Mouse (Mus musculus) forebrain, embryonic 13.5 days (tissue): ENCODE measurements around the gene Cacna2d2. TPM values are rescaled to one million over a fixed set of nuclear protein-coding genes. Genes with fewer than 3 reads are reported as not detected.
"Not testable (repeated sequence)": the region's sequence is repeated elsewhere in the genome, so short reads cannot be mapped to it uniquely, and the experiment has no call there.

Experiments
- ATAC-seq: fragments of 200-750 bp; cut with Nextera tagmentation; 2 replicates; pipeline ENCODE4 v1.8.0; 2017
- H3K27ac ChIP-seq: fragments of 300-500 bp; sonication (generic); 2 replicates; pipeline ENCODE4 v1.5.1; 2015; ENCODE audit warnings: inconsistent platforms, mild to moderate bottlenecking, moderate library complexity
- H3K27me3 ChIP-seq: fragments of 300-500 bp; sonication (generic); 2 replicates; pipeline ENCODE4 v1.6.1; 2015; ENCODE audit warnings: mild to moderate bottlenecking, inconsistent platforms
- H3K36me3 ChIP-seq: fragments of 300-500 bp; sonication (generic); 2 replicates; pipeline ENCODE4 v1.6.1; 2015; ENCODE audit warnings: mild to moderate bottlenecking, inconsistent platforms; ENCODE audit not compliant: poor library complexity, severe bottlenecking
- H3K4me1 ChIP-seq: fragments of 300-500 bp; sonication (generic); 2 replicates; pipeline ENCODE4 v1.6.1; 2015; ENCODE audit warnings: inconsistent platforms
- H3K4me2 ChIP-seq: fragments of 300-500 bp; sonication (generic); 2 replicates; pipeline ENCODE4 v1.6.1; 2015; ENCODE audit warnings: inconsistent platforms, mild to moderate bottlenecking, moderate library complexity
- H3K4me3 ChIP-seq: fragments of 300-500 bp; sonication (generic); 2 replicates; pipeline ENCODE4 v1.5.1; 2015; ENCODE audit warnings: mild to moderate bottlenecking, inconsistent platforms
- H3K9ac ChIP-seq: fragments of 300-500 bp; sonication (generic); 2 replicates; pipeline ENCODE4 v1.6.1; 2015; ENCODE audit warnings: mild to moderate bottlenecking, inconsistent platforms
- H3K9me3 ChIP-seq: fragments of 300-500 bp; sonication (generic); replicated peaks from 2 replicates; pipeline ENCODE4 v1.6.1; 2016; ENCODE audit warnings: inconsistent platforms
- WGBS: fragments of 180-500 bp; shearing (Covaris S2); methylation state at CpG from one replicate; pipeline ENCODE4 v1.1.7; 2015; 5-methylcytosine and 5-hydroxymethylcytosine counted together
- polyA plus RNA-seq: library from polyadenylated mRNA; unstranded; fragments of >200 nt; fragmentation: Nextera tagmentation; extraction: Ambion mirVana; gene quantifications from 2 replicates; pipeline ENCODE4 v1.2.1, GENCODE M21; 2015

Gene Cacna2d2
- polyA plus RNA-seq, 1 experiment from 2014 or later: 3.3 TPM

DNA sequence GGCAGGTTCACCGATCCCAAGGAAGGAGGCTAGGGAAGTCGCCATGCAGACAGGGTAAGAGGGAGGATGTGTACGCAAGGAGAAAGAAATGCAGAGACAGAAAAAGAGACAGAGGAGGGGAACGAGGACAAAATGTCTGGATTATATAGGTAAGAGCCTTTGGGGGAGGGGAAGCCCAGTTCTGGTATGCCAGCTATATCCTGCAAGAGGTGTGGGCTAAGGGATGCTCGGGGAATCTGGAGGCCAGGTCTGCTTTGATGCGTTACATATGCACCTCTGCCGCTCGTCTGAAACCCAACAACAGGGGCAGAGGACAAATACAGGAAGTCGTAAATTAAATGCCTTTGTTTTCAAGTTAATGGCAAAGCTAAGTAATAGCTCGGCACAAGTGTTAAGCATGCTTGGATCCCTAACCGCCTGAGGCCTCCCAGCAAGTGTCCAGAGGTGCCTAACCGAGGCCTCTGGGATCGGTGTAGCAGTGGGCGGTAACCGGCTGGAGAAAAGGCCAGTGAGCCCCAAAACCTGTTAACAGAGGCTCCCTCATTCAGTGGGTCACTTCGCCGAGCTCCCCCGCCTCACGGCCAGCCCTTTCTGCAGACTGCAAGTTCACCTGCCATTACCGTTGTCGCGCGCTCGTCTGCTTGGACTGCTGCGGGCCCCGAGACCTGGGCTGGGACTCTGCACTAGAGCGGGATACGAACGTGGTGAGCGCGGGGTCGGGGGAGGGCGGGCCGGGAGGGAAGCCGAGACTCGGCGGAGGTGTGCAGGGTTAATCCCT lies 154.3 kb downstream of the Cacna2d2 start:
- peaks cover 19% of the 10 kb centered on the region for H3K36me3 ChIP-seq
- H3K9me3 ChIP-seq: no peaks in the 10 kb centered on the region
- peak; percentile 77 for ATAC-seq
- peak overlapping the region; percentile 75 for H3K4me2 ChIP-seq
- WGBS: 4% methylated on average over 36 of the region's 37 CpGs
- peaks cover 54% of the 10 kb centered on the region for H3K4me1 ChIP-seq
- peaks cover 44% of the 10 kb centered on the region for H3K27me3 ChIP-seq
- peak overlapping the region; percentile 74 for H3K4me3 ChIP-seq
- H3K9ac ChIP-seq: peak overlapping the region; percentile 90
- peak overlapping the region; percentile 83 for H3K27ac ChIP-seq

DNA sequence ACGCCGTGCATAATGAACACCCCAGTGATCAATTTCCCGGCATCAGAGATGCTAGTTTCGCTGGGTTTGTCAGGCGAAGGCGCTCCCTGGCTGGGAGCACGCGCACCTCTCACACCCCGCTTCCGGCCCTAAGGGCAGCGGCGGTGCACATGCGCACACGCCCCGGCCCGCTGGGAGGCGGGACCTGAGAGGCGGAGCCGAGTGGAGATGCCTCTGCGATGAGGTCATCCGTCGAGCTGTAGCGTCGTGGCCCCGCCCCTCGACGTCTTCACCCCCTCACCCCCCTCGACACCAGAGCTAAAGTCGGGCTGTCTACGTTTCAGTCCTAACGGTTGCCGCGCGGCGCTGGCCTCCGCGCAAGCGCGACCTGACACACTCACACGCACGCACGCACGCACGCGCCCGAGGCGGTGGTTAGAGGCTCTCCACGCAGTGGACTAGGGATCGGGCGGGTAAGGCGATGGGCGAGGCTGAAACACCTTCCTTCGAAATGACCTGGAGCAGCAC lies 155.0 kb downstream of the Cacna2d2 start:
- Histone ChIP-seq H3K27me3 (peaks cover 38% of the 10 kb centered on the region), H3K27ac (peak overlapping the region; percentile 83), H3K9me3 (no peaks in the 10 kb centered on the region), H3K4me3 (peak overlapping the region; percentile 74), H3K36me3 (peaks cover 25% of the 10 kb centered on the region), H3K4me1 (peaks cover 54% of the 10 kb centered on the region), H3K9ac (peak overlapping the region; percentile 90), H3K4me2 (peak overlapping the region; percentile 75)
- peak; percentile 94 for ATAC-seq
- WGBS: 0% methylated on average over 53 of the region's 53 CpGs

DNA sequence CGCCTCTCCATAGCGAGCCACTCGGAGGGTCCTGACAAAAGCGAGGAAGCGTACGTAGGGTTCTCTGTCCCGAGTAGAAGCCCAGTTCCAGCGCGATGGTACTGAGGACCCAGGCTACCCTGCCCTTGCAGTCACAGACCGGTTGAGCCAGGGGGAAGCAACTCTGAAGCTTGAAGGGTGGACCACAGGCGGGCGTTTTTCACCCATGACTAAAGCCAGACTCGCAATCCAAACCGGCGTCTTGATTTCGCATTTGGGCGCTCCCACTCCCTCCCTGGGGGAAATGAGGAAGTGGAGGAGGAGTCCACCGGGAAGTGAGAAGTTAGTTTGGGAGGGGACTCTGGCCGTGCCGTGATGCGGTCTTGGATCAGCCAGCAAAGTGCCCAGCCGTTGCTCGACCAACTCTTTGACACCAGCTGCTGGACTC lies 155.6 kb downstream of the Cacna2d2 start:
- Histone ChIP-seq H3K36me3 (peaks cover 32% of the 10 kb centered on the region), H3K4me1 (peaks cover 54% of the 10 kb centered on the region), H3K9me3 (no peaks in the 10 kb centered on the region), H3K9ac (peak overlapping the region; percentile 90), H3K27ac (peak overlapping the region; percentile 83), H3K27me3 (peaks cover 31% of the 10 kb centered on the region), H3K4me3 (peak overlapping the region; percentile 74), H3K4me2 (peak overlapping the region; percentile 75)
- ATAC-seq: peak; percentile 34; the same call in 1 of the 2 replicates
- under 1% methylated on average over 23 of the region's 23 CpGs for WGBS

DNA sequence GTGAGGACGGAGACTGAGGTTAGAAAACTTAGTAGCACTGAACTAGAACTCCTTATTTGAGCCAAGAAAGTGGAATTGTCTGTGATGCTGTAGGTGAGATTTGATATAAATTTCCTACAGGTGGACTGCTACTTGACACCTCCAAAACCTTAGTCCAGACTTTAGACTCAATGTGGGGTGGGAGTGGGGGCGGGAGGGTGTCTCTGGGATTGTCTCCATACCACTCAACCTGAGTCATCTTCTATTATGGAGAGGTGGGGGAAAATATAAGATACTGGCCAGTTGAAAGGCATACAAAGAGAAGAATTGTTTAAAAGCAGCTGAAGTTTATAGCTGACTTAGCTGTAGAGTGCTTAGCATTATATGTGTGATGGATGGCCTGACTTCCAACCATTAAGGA lies 156.3 kb downstream of the Cacna2d2 start:
- Histone ChIP-seq H3K9ac (peak overlapping the region; percentile 90), H3K4me3 (peak overlapping the region; percentile 74), H3K4me2 (peak overlapping the region; percentile 75), H3K27ac (no peak overlapping the region), H3K27me3 (peaks cover 25% of the 10 kb centered on the region), H3K36me3 (peaks cover 38% of the 10 kb centered on the region), H3K4me1 (peaks cover 52% of the 10 kb centered on the region), H3K9me3 (no peaks in the 10 kb centered on the region)
- no peak for ATAC-seq
- 48% methylated on average over 2 of the region's 2 CpGs for WGBS

DNA sequence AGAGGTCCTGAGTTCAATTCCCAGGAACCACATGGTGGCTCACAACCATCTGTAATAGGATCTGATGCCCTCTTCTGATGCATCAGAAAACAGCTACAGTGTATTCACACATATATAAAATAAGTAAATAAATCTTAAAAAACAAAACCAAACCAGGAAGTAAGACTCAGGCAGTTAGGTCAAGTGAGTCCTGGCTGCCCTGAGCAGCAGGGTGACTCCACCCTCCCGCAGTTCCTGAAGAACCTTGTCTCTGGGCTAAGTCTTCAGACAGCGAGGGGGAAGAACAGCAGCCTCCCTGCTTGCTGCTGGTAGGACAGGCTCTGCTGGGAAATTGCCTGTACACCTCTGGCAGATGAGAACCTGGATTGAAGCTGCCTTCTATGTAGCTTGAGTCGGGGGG lies 156.9 kb downstream of the Cacna2d2 start:
- H3K27me3 ChIP-seq: peaks cover 18% of the 10 kb centered on the region
- H3K4me1 ChIP-seq: peaks cover 46% of the 10 kb centered on the region
- H3K9ac ChIP-seq: peak overlapping the region; percentile 26; the same call in 1 of the 2 replicates
- peaks cover 45% of the 10 kb centered on the region for H3K36me3 ChIP-seq
- H3K27ac ChIP-seq: no peak overlapping the region
- no peaks in the 10 kb centered on the region for H3K9me3 ChIP-seq
- 82% methylated on average over 3 of the region's 3 CpGs for WGBS
- ATAC-seq: no peak
- peak overlapping the region; percentile 74 for H3K4me3 ChIP-seq
- H3K4me2 ChIP-seq: peak overlapping the region; percentile 75

DNA sequence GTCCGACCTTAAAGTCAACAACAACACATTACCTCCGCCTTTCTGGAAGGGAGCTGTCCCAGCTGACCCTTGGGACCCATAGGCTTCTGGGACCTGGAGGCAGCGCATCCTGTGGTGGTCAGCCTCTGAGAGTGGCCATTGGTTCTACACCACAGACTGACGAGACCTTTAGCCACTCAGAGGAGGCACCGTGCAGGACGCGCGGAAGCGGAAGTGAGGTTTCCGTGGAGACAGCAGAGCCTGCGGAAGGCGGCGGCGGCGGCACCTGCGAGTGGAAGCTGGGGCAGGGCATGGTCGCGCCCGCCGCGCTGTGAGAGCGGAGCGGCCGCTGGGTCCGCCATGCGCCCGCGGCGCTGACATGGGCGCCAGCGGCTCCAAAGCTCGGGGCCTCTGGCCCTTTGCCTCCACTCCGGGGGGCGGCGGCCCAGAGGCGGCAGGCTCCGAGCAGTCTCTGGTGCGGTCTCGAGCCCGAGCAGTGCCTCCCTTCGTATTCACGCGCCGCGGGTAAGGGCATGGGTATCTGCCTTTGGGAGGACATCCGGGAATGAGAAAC lies 163.7 kb downstream of the Cacna2d2 start, which contains the start of gene Tusc2:
Tusc2 (plus strand) TSS at position 227 of the 553 bp plus-strand sequence.
- Histone ChIP-seq H3K27ac (peak within 1 kb of the TSS; percentile 51; the same call in 1 of the 2 replicates), H3K9ac (peak within 1 kb of the TSS; percentile 95), H3K36me3 (peaks cover 62% of the 10 kb centered on the region)

DNA sequence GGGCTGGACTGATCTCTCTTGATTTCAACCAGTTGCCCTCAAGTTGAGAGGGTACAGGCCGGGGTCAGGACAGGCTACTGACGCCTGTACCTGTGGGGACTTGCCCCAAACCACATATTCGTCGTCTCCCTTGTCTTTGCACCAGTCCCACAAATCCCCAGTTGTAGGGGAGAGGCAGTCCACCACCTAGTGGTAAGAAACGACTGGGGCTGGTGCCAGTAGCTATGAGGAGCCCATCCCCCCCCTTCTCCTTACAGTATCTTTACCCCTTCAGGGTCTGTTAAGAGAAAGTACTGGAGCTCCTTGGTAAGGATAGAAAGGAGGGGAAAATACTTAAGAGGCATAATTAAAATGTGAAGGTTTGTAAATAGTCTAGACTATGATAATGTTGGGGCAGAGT lies 166.1 kb downstream of the Cacna2d2 start:
- not testable (repeated sequence) for H3K4me2 ChIP-seq, H3K9ac ChIP-seq, ATAC-seq, H3K27me3 ChIP-seq, H3K4me3 ChIP-seq, H3K9me3 ChIP-seq, H3K27ac ChIP-seq
- H3K4me1 ChIP-seq: peaks cover 54% of the 10 kb centered on the region
- 50% methylated on average over 5 of the region's 5 CpGs for WGBS
- peaks cover 42% of the 10 kb centered on the region for H3K36me3 ChIP-seq

More for the DNA sequence above, 163.7 kb downstream of the Cacna2d2 start, which contains the start of gene Tusc2:
- peak within 1 kb of the TSS; percentile 90 for H3K4me2 ChIP-seq
- peaks cover 40% of the 10 kb centered on the region for H3K4me1 ChIP-seq
- peak within 1 kb of the TSS; percentile 95 for H3K4me3 ChIP-seq
- under 1% methylated on average over 38 of the region's 46 CpGs for WGBS
- no peaks in the 10 kb centered on the region for H3K27me3 ChIP-seq
- peak; percentile 97 for ATAC-seq
- no peaks in the 10 kb centered on the region for H3K9me3 ChIP-seq

DNA sequence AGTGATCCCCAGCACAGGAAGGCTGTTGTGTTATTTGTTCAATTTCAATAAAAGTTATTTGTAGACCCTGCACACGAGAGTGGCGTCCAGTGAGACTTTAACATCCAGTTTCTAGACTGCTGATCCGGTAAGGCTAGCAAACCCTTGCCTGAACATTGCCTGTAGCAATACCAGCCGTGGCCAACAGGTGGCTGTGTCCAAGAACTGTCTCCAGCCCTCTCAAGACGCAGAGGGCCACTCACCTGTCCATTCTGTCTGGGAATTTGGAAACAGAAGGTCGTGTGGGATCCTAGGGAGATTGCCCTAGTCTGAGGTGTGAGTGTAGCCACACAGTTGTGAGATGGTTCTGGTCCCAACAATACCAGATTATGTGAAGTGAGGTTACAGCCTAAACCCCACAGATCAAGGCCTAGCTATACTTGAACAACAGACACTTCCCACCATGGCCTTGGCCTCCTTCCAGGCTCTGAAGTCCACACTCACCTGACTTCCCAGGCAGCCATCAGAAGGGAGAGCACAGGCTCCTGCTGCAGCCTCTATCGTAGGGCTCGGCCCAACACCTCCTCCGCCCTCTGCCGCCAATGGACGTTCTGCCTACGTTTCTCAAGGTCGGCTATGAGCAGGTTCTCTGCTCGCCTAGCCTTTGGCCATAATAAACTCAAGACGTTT lies 166.8 kb downstream of the Cacna2d2 start:
- H3K4me1 ChIP-seq: peaks cover 60% of the 10 kb centered on the region
- peaks cover 42% of the 10 kb centered on the region for H3K36me3 ChIP-seq
- no peak overlapping the region for H3K9ac ChIP-seq
- ATAC-seq: no peak
- 0 out of 2 replicates have a peak overlapping the region, but pooled peaks have one; percentile 10 for H3K4me2 ChIP-seq
- H3K9me3 ChIP-seq: no peaks in the 10 kb centered on the region
- peak overlapping the region; percentile 1; the same call in 1 of the 2 replicates for H3K4me3 ChIP-seq
- 55% methylated on average over 15 of the region's 15 CpGs for WGBS
- no peaks in the 10 kb centered on the region for H3K27me3 ChIP-seq
- H3K27ac ChIP-seq: peak overlapping the region; percentile 54; the same call in 1 of the 2 replicates

GRCm38 (mm10) chr9:107566855-107567254 lies 167.4 kb downstream of the Cacna2d2 start:
- H3K4me1 ChIP-seq: peaks cover 66% of the 10 kb centered on the region

GRCm38 (mm10) chr9:107567702-107568319 lies 168.4 kb downstream of the Cacna2d2 start, which contains the start of gene Hyal2:
TSS of gene Hyal2 (plus strand) at chr9:107567945.
- H3K4me1 ChIP-seq: peaks cover 68% of the 10 kb centered on the region
- ATAC-seq: no peak

More at GRCm38 (mm10) chr9:107566855-107567254, 167.4 kb downstream of the Cacna2d2 start:
- H3K9ac ChIP-seq: no peak overlapping the region
- no peak overlapping the region for H3K4me2 ChIP-seq
- WGBS: 56% methylated on average over 3 of the region's 3 CpGs
- no peak overlapping the region for H3K4me3 ChIP-seq
- ATAC-seq: no peak
- no peaks in the 10 kb centered on the region for H3K9me3 ChIP-seq
- no peaks in the 10 kb centered on the region for H3K27me3 ChIP-seq
- H3K36me3 ChIP-seq: peaks cover 42% of the 10 kb centered on the region
- H3K27ac ChIP-seq: peak overlapping the region; percentile 25; the same call in 1 of the 2 replicates

More at GRCm38 (mm10) chr9:107567702-107568319, 168.4 kb downstream of the Cacna2d2 start, which contains the start of gene Hyal2:
- no peaks in the 10 kb centered on the region for H3K9me3 ChIP-seq
- H3K27me3 ChIP-seq: no peaks in the 10 kb centered on the region
- WGBS: 3% methylated on average over 18 of the region's 18 CpGs
- H3K4me2 ChIP-seq: peak within 1 kb of the TSS; percentile 95
- peak within 1 kb of the TSS; percentile 79 for H3K4me3 ChIP-seq
- peaks cover 47% of the 10 kb centered on the region for H3K36me3 ChIP-seq
- peak within 1 kb of the TSS; percentile 87 for H3K27ac ChIP-seq
- H3K9ac ChIP-seq: peak within 1 kb of the TSS; percentile 89
